Mouse (Mus musculus): ENCODE measurements around the gene Aldh4a1. TPM values are rescaled to one million over a fixed set of nuclear protein-coding genes. Genes with fewer than 3 reads are reported as not detected.

Aldh4a1 gene
- polyA plus RNA-seq, 1 experiment from 2014 or later: 25.3 TPM

GRCm38 (mm10) chr4:139627361-139627760, 4.7 kb downstream of the Aldh4a1 start:
- Histone ChIP-seq H3K27me3 (no peaks in the 10 kb centered on the region), H3K27ac (no peak overlapping the region), H3K36me3 (no peaks in the 10 kb centered on the region), H3K4me2 (no peak overlapping the region), H3K4me3 (replicated peaks) (no peak overlapping the region), H3K9ac (replicated peaks) (no peak overlapping the region), H3K9me3 (no peaks in the 10 kb centered on the region), H3K4me1 (replicated peaks) (peaks cover 13% of the 10 kb centered on the region)
- WGBS: 91% methylated on average over 11 of the region's 11 CpGs
- no peak for ATAC-seq (ENCODE audit: insufficient number of reproducible peaks, insufficient read depth, low FRiP score, low TSS enrichment, low read depth)

- Histone ChIP-seq H3K9ac (replicated peaks) (no peak overlapping the region), H3K4me1 (replicated peaks) (no peaks in the 10 kb centered on the region), H3K4me3 (replicated peaks) (no peak overlapping the region), H3K27me3 (no peaks in the 10 kb centered on the region), H3K9me3 (no peaks in the 10 kb centered on the region), H3K27ac (no peak overlapping the region), H3K36me3 (no peaks in the 10 kb centered on the region), H3K4me2 (no peak overlapping the region)
- WGBS: 66% methylated on average over 10 of the region's 10 CpGs
- ATAC-seq (ENCODE audit: insufficient number of reproducible peaks, insufficient read depth, low FRiP score, low TSS enrichment, low read depth): no peak
Measured at GRCm38 (mm10) chr4:139630171-139630570, 7.5 kb downstream of the Aldh4a1 start.

GRCm38 (mm10) chr4:139631141-139631540, 8.5 kb downstream of the Aldh4a1 start:
- no peak for ATAC-seq (ENCODE audit: insufficient number of reproducible peaks, insufficient read depth, low FRiP score, low TSS enrichment, low read depth)

GRCm38 (mm10) chr4:139631569-139632253, 9.0 kb downstream of the Aldh4a1 start:
- 0 out of 2 replicates have a peak, but pooled peaks cover 3% of the 10 kb centered on the region for H3K4me1 ChIP-seq (replicated peaks)
- no peak overlapping the region for H3K27ac ChIP-seq
- ATAC-seq (ENCODE audit: insufficient number of reproducible peaks, insufficient read depth, low FRiP score, low TSS enrichment, low read depth): no peak
- H3K4me2 ChIP-seq: no peak overlapping the region
- no peaks in the 10 kb centered on the region for H3K9me3 ChIP-seq
- no peak overlapping the region for H3K9ac ChIP-seq (replicated peaks)
- no peaks in the 10 kb centered on the region for H3K36me3 ChIP-seq
- H3K4me3 ChIP-seq (replicated peaks): no peak overlapping the region
- H3K27me3 ChIP-seq: no peaks in the 10 kb centered on the region
- WGBS: 85% methylated on average over 7 of the region's 7 CpGs

More at GRCm38 (mm10) chr4:139631141-139631540, 8.5 kb downstream of the Aldh4a1 start:
- 77% methylated on average over 5 of the region's 5 CpGs for WGBS
- Histone ChIP-seq H3K4me2 (no peak overlapping the region), H3K4me1 (replicated peaks) (0 out of 2 replicates have a peak, but pooled peaks cover 2% of the 10 kb centered on the region), H3K36me3 (no peaks in the 10 kb centered on the region), H3K9me3 (no peaks in the 10 kb centered on the region), H3K4me3 (replicated peaks) (no peak overlapping the region), H3K9ac (replicated peaks) (no peak overlapping the region), H3K27me3 (no peaks in the 10 kb centered on the region), H3K27ac (no peak overlapping the region)

- no peak for ATAC-seq (ENCODE audit: insufficient number of reproducible peaks, insufficient read depth, low FRiP score, low TSS enrichment, low read depth)
- Histone ChIP-seq H3K4me3 (replicated peaks) (no peak overlapping the region), H3K9me3 (no peaks in the 10 kb centered on the region), H3K27me3 (no peaks in the 10 kb centered on the region), H3K4me1 (replicated peaks) (0 out of 2 replicates have a peak, but pooled peaks cover 3% of the 10 kb centered on the region), H3K36me3 (0 out of 2 replicates have a peak, but pooled peaks cover under 1% of the 10 kb centered on the region), H3K27ac (no peak overlapping the region), H3K9ac (replicated peaks) (no peak overlapping the region), H3K4me2 (no peak overlapping the region)
- 81% methylated on average over 10 of the region's 10 CpGs for WGBS
Measured at GRCm38 (mm10) chr4:139632254-139632580, 9.6 kb downstream of the Aldh4a1 start.

- peaks cover 16% of the 10 kb centered on the region for H3K27me3 ChIP-seq
- no peak for ATAC-seq (ENCODE audit: insufficient number of reproducible peaks, insufficient read depth, low FRiP score, low TSS enrichment, low read depth)
- 31% methylated on average over 7 of the region's 7 CpGs for WGBS
- H3K4me2 ChIP-seq: no peak overlapping the region
- no peak overlapping the region for H3K9ac ChIP-seq (replicated peaks)
- H3K36me3 ChIP-seq: peaks cover 16% of the 10 kb centered on the region; the same call in 1 of the 2 replicates
- H3K9me3 ChIP-seq: no peaks in the 10 kb centered on the region
- 0 out of 2 replicates have a peak overlapping the region, but pooled peaks have one; percentile 23 for H3K27ac ChIP-seq
- peaks cover 21% of the 10 kb centered on the region for H3K4me1 ChIP-seq (replicated peaks)
- H3K4me3 ChIP-seq (replicated peaks): no peak overlapping the region
Measured at GRCm38 (mm10) chr4:139636373-139636772, 13.7 kb downstream of the Aldh4a1 start.

- H3K4me1 ChIP-seq (replicated peaks): peaks cover 34% of the 10 kb centered on the region
- no peak for ATAC-seq (ENCODE audit: insufficient number of reproducible peaks, insufficient read depth, low FRiP score, low TSS enrichment, low read depth)
- H3K9me3 ChIP-seq: no peaks in the 10 kb centered on the region
- H3K36me3 ChIP-seq: peaks cover 16% of the 10 kb centered on the region; the same call in 1 of the 2 replicates
- H3K4me3 ChIP-seq (replicated peaks): no peak overlapping the region
- H3K27ac ChIP-seq: no peak overlapping the region
- no peak overlapping the region for H3K4me2 ChIP-seq
- 88% methylated on average over 9 of the region's 9 CpGs for WGBS
- H3K27me3 ChIP-seq: peaks cover 30% of the 10 kb centered on the region
- H3K9ac ChIP-seq (replicated peaks): no peak overlapping the region
Measured at GRCm38 (mm10) chr4:139637847-139638246, 15.2 kb downstream of the Aldh4a1 start.

- Histone ChIP-seq H3K27me3 (peaks cover 36% of the 10 kb centered on the region), H3K4me1 (replicated peaks) (peaks cover 34% of the 10 kb centered on the region), H3K9ac (replicated peaks) (no peak overlapping the region), H3K9me3 (no peaks in the 10 kb centered on the region), H3K27ac (no peak overlapping the region), H3K4me3 (replicated peaks) (no peak overlapping the region), H3K36me3 (peaks cover 16% of the 10 kb centered on the region; the same call in 1 of the 2 replicates), H3K4me2 (no peak overlapping the region)
- 89% methylated on average over 16 of the region's 16 CpGs for WGBS
- ATAC-seq (ENCODE audit: insufficient number of reproducible peaks, insufficient read depth, low FRiP score, low TSS enrichment, low read depth): no peak
Measured at GRCm38 (mm10) chr4:139638356-139638755, 15.7 kb downstream of the Aldh4a1 start.

- Histone ChIP-seq H3K27ac (no peak overlapping the region), H3K9ac (replicated peaks) (no peak overlapping the region), H3K4me2 (peak overlapping the region; percentile 6; the same call in 1 of the 2 replicates), H3K9me3 (no peaks in the 10 kb centered on the region), H3K4me1 (replicated peaks) (peaks cover 34% of the 10 kb centered on the region), H3K36me3 (peaks cover 21% of the 10 kb centered on the region), H3K27me3 (peaks cover 41% of the 10 kb centered on the region), H3K4me3 (replicated peaks) (no peak overlapping the region)
- WGBS: 12% methylated on average over 12 of the region's 12 CpGs
- no peak for ATAC-seq (ENCODE audit: insufficient number of reproducible peaks, insufficient read depth, low FRiP score, low TSS enrichment, low read depth)
Measured at GRCm38 (mm10) chr4:139639801-139640200, 17.1 kb downstream of the Aldh4a1 start.

- Histone ChIP-seq H3K9ac (replicated peaks) (no peak overlapping the region), H3K27ac (no peak overlapping the region), H3K4me1 (replicated peaks) (peaks cover 34% of the 10 kb centered on the region), H3K36me3 (peaks cover 26% of the 10 kb centered on the region), H3K4me3 (replicated peaks) (no peak overlapping the region), H3K4me2 (peak overlapping the region; percentile 6; the same call in 1 of the 2 replicates), H3K27me3 (peaks cover 41% of the 10 kb centered on the region), H3K9me3 (no peaks in the 10 kb centered on the region)
- no peak for ATAC-seq (ENCODE audit: insufficient number of reproducible peaks, insufficient read depth, low FRiP score, low TSS enrichment, low read depth)
- 41% methylated on average over 12 of the region's 12 CpGs for WGBS
Measured at GRCm38 (mm10) chr4:139640333-139640732, 17.7 kb downstream of the Aldh4a1 start.

GRCm38 (mm10) chr4:139640775-139641174, 18.1 kb downstream of the Aldh4a1 start:
- Histone ChIP-seq H3K27me3 (peaks cover 41% of the 10 kb centered on the region), H3K4me3 (replicated peaks) (no peak overlapping the region), H3K4me1 (replicated peaks) (peaks cover 34% of the 10 kb centered on the region), H3K9ac (replicated peaks) (no peak overlapping the region), H3K36me3 (peaks cover 29% of the 10 kb centered on the region), H3K4me2 (no peak overlapping the region), H3K9me3 (no peaks in the 10 kb centered on the region), H3K27ac (no peak overlapping the region)
- WGBS: 47% methylated on average over 6 of the region's 6 CpGs
- ATAC-seq (ENCODE audit: insufficient number of reproducible peaks, insufficient read depth, low FRiP score, low TSS enrichment, low read depth): no peak

Measured in limb, embryonic 12.5 days (tissue).